ENCODE assay signal across 13 mouse cellular contexts in the genomic region with DNA sequence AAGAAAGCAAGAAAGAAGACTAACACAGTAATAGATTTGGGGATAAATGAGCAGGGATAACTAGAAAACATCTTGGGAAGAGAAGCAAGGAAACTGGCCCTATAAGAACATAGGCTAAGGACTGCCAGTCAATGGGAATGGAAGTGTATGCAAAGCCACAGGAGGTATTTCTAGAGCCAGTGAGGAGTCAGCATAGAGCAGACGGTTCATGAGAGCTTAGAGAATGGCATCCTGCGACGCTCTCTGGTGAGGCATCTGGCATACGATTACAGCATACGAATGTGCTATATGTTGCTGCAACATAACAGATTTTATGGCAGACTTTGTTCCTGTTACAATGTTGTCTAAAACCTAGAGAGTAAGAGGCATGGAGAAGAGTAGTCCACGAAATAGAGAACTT.
"Had no signal": no experiment of that assay in that cellular context is flagged by ENCODE, and none has a peak within 500 bp of the region (broad histone marks: within the 10 kb centered on the region; RNA-seq: fewer than 3 reads in every experiment).

No protein-coding gene starts in this region.

- ATAC-seq: liver, embryonic 12.5 days had no signal

- H3K4me3 ChIP-seq: layer of hippocampus, adult 2 months; limb, embryonic 15.5 days; liver, embryonic 12.5 days; midbrain, embryonic 10.5 days; myocyte; neural tube, embryonic 15.5 days had no signal

- H3K4me1 ChIP-seq: limb, embryonic 15.5 days; liver, embryonic 12.5 days; midbrain, embryonic 10.5 days; neural tube, embryonic 15.5 days had no signal

- H3K27ac ChIP-seq: layer of hippocampus, adult 2 months; limb, embryonic 15.5 days; liver, embryonic 12.5 days; midbrain, embryonic 10.5 days; neural tube, embryonic 15.5 days; stomach, postnatal 0 days had no signal

- H3K36me3 ChIP-seq: limb, embryonic 15.5 days; liver, embryonic 12.5 days; midbrain, embryonic 10.5 days; neural tube, embryonic 15.5 days had no signal

- H3K4me2 ChIP-seq: limb, embryonic 15.5 days; liver, embryonic 12.5 days; lung, embryonic 14.5 days; neural tube, embryonic 15.5 days had no signal

- H3K9me3 ChIP-seq: limb, embryonic 15.5 days; liver, embryonic 12.5 days; midbrain, embryonic 10.5 days; neural tube, embryonic 15.5 days had no signal

- H3K9ac ChIP-seq: limb, embryonic 15.5 days; liver, embryonic 12.5 days; lung, embryonic 14.5 days; neural tube, embryonic 15.5 days had no signal

- DNase-seq: kidney, postnatal 4 days; lung, embryonic 14.5 days; lung, postnatal 10 days; lung, postnatal 4 days; midbrain, embryonic 14.5 days; thymus, postnatal 4 days had no signal

- H3K27me3 ChIP-seq: limb, embryonic 15.5 days; liver, embryonic 12.5 days; neural tube, embryonic 15.5 days had no signal
